Mouse (Mus musculus) kidney, postnatal 0 days (tissue): Measurements from ENCODE around the gene Gm20517. TPM values are rescaled to one million over a fixed set of nuclear protein-coding genes. Genes with fewer than 3 reads are reported as not detected.

Source experiments
- ATAC-seq: fragments of 200-750 bp; cut with Nextera tagmentation; replicated peaks from 2 replicates; pipeline ENCODE4 v1.8.0; 2017; ENCODE audit warnings: low read depth, moderate number of reproducible peaks, moderate TSS enrichment, moderate library complexity; ENCODE audit not compliant: low FRiP score
- DNase-seq: peaks from one replicate; pipeline ENCODE4 v3.0.0-alpha.2; 2016; ENCODE audit warnings: low spot score
- H3K27ac ChIP-seq: fragments of 300-500 bp; sonication (generic); 2 replicates; pipeline ENCODE4 v1.5.1; 2014; ENCODE audit warnings: mild to moderate bottlenecking
- H3K27me3 ChIP-seq: fragments of 300-500 bp; sonication (generic); 2 replicates; pipeline ENCODE4 v1.6.1; 2014; ENCODE audit warnings: low read length, mixed read lengths; ENCODE audit not compliant: insufficient read depth
- H3K36me3 ChIP-seq: fragments of 300-500 bp; sonication (generic); 2 replicates; pipeline ENCODE4 v1.6.1; 2014; ENCODE audit warnings: low read length, mixed read lengths; ENCODE audit not compliant: insufficient read depth
- H3K4me1 ChIP-seq: fragments of 300-500 bp; sonication (generic); replicated peaks from 2 replicates; pipeline ENCODE4 v1.6.1; 2014; ENCODE audit warnings: antibody characterized with exemption, low read length, mixed read lengths; ENCODE audit not compliant: insufficient read depth
- H3K4me2 ChIP-seq: fragments of 300-500 bp; sonication (generic); 2 replicates; pipeline ENCODE4 v1.6.1; 2014; ENCODE audit warnings: mild to moderate bottlenecking, low read length, moderate library complexity, mixed read lengths
- H3K4me3 ChIP-seq: fragments of 300-500 bp; sonication (generic); replicated peaks from 2 replicates; pipeline ENCODE4 v1.5.1; 2014; ENCODE audit warnings: low read depth, low read length
- H3K9ac ChIP-seq: fragments of 300-500 bp; sonication (generic); 2 replicates; pipeline ENCODE4 v1.6.1; 2014; ENCODE audit warnings: low read depth, low read length
- H3K9me3 ChIP-seq: fragments of 300-500 bp; sonication (generic); replicated peaks from 2 replicates; pipeline ENCODE4 v1.6.1; 2016; ENCODE audit warnings: low read length, inconsistent platforms, mixed read lengths
- CTCF ChIP-seq: IDR thresholded peaks from 2 replicates; pipeline ENCODE4 v1.5.1; 2016; ENCODE audit warnings: antibody characterized with exemption, low read depth, mild to moderate bottlenecking, moderate library complexity
- WGBS: fragments of 180-500 bp; shearing (Covaris S2); extraction: QIAGEN DNeasy Blood & Tissue Kit; methylation state at CpG from one replicate; pipeline ENCODE4 v1.1.7; 2014; 5-methylcytosine and 5-hydroxymethylcytosine counted together
- polyA plus RNA-seq: library from polyadenylated mRNA; unstranded; fragments of >200 nt; fragmentation: Nextera tagmentation; extraction: Ambion mirVana; gene quantifications from 2 replicates; pipeline ENCODE4 v1.2.1, GENCODE M21; 2015

The Gm20517 gene
- polyA plus RNA-seq, result 1.5 and 1.8 TPM in 2 replicates

DNA sequence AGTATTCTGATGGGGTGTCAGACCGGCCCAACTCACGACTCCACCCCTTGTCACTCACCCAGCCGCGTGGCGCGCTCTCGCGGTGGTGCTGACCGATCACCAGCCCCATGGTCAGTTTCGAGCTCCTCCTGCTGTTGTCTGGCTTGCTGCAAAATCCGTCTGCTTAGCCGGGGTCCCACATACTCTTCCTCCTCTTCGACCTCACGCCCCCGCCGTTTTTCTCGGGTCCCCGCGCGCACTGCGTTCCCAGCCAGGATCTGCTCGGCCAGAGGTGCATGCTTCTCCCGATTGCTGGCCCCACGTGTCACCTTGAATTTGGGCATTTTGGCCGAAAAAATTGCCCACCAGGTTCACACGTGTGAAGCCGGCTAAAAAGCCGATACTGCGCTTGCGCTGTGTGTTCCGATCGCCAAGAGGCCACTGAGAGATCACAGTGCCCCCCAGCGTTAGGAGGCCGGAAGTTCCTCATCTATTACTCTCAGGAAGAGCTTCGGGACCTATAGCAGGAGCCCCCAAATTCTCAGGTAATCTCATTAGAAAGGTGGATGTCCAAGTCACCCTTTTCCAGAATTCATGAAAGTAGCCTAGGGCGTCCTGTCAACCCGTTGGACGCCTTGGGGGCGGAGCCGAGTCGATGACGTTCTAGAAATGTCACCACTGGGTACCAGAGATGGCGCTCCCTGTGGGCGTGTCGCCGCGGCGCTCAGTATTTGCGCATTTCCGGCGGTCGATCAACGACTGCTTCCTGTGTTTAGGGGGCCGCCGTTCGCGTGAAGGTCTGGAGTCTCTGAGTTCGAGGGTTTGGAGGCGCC, at the start of gene Gm20517, which contains the start of the genes Bysl and Med20:
Gene Gm20517 (plus strand): TSS at position 741 of the 812 bp plus-strand sequence.
Gene Bysl (minus strand): TSS at position 644 of the 812 bp plus-strand sequence.
Gene Med20 (plus strand): TSS at position 734 of the 812 bp plus-strand sequence.
- peak; percentile 86 for TF ChIP-seq CTCF
- under 1% methylated on average over 59 of the region's 59 CpGs for WGBS
- Histone ChIP-seq H3K27me3 (no peaks in the 10 kb centered on the region), H3K4me3 (peak within 1 kb of the TSS; percentile 87), H3K9me3 (no peaks in the 10 kb centered on the region), H3K4me1 (0 out of 2 replicates have a peak, but pooled peaks cover 16% of the 10 kb centered on the region), H3K36me3 (peaks cover 22% of the 10 kb centered on the region; the same call in 1 of the 2 replicates), H3K9ac (peak within 1 kb of the TSS; percentile 84), H3K27ac (peak within 1 kb of the TSS; percentile 85), H3K4me2 (peak within 1 kb of the TSS; percentile 92)
- ATAC-seq (peak; percentile 94), DNase-seq (peak; percentile 95)

DNA sequence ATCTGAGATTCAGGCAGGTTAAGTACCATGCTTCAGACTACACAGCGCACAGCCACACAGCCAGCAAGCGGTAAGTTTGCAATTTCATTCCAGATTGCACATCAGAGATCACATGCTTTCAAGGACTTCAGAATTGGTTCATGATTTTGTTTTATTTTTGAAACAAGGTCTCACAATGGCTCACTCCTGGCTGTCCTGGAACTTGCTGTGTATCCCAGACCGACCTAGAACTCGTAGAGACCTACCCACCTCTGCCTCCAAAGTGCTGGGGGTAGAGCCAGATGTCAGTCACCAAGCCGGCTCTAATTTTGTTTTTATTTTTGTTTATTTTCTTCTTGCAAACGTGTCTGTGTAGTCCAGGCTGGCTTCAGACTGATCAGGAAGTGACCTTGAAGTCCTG, 48.5 kb upstream of the Gm20517 start:
- H3K4me1 ChIP-seq, result no peaks in the 10 kb centered on the region
- WGBS, result 74% methylated on average over 6 of the region's 6 CpGs

DNA sequence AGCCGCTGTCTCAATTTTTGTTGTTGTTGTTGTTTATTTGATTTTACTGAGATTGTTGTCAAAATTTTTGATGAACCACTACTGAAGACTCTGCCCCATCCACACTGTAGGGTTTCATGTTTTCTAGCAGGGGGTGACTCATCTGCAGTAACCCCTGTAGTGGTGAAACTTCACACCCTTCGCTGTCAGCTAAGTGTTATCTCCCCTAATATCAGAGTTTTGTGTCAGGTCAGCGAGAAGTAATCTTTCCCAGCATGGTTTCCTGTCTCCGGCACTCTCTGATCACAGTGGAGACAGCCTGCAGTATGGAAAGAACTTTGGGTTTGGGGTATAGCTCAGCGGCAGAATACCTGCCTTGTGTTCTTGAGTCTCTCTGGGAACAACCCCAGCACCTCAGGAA, 46.8 kb upstream of the Gm20517 start:
- WGBS, result 88% methylated on average over 5 of the region's 5 CpGs
- DNase-seq (no peak), ATAC-seq (no peak)
- no peak overlapping the region for H3K9ac ChIP-seq
- H3K27me3 ChIP-seq, result no peaks in the 10 kb centered on the region
- no peaks in the 10 kb centered on the region for H3K36me3 ChIP-seq
- no peak for TF ChIP-seq CTCF
- no peak overlapping the region for H3K27ac ChIP-seq
- H3K4me3 ChIP-seq, result no peak overlapping the region
- H3K9me3 ChIP-seq, result no peaks in the 10 kb centered on the region
- no peak overlapping the region for H3K4me2 ChIP-seq
- H3K4me1 ChIP-seq, result no peaks in the 10 kb centered on the region

More for the DNA sequence above, 48.5 kb upstream of the Gm20517 start:
- no peaks in the 10 kb centered on the region for H3K36me3 ChIP-seq
- H3K9me3 ChIP-seq, result no peaks in the 10 kb centered on the region
- H3K4me2 ChIP-seq, result no peak overlapping the region
- no peak overlapping the region for H3K27ac ChIP-seq
- DNase-seq (no peak), ATAC-seq (no peak)
- H3K4me3 ChIP-seq, result no peak overlapping the region
- TF ChIP-seq CTCF, result no peak
- no peak overlapping the region for H3K9ac ChIP-seq
- no peaks in the 10 kb centered on the region for H3K27me3 ChIP-seq

DNA sequence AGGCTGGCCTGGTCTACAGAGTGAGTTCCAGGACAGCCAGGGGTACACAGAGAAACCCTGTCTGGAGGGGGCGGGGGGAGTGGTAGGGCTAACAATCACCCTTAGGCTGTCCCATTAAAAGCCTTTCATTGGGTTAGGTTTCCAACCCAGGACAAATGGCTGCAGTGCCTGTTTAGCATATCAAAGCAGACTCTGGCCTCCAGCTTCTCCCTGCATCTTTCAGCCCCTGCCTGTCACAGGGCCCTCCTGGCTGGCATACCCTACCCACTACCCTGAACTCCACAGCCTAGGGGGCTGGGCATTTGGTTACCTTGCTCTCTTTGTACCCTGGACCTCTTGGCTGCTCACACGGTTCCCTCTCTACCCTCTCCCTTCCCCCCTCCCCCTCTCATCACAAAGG, 45.3 kb upstream of the Gm20517 start:
- H3K9me3 ChIP-seq, result no peaks in the 10 kb centered on the region
- H3K4me3 ChIP-seq, result no peak overlapping the region
- DNase-seq (no peak), ATAC-seq (0 out of 2 replicates have a peak, but pooled peaks have one; percentile 36)
- no peak for TF ChIP-seq CTCF
- no peak overlapping the region for H3K4me2 ChIP-seq
- H3K9ac ChIP-seq, result no peak overlapping the region
- H3K4me1 ChIP-seq, result no peaks in the 10 kb centered on the region
- H3K36me3 ChIP-seq, result no peaks in the 10 kb centered on the region
- H3K27ac ChIP-seq, result no peak overlapping the region
- no peaks in the 10 kb centered on the region for H3K27me3 ChIP-seq
- WGBS, result 34% methylated on average over 2 of the region's 2 CpGs

DNA sequence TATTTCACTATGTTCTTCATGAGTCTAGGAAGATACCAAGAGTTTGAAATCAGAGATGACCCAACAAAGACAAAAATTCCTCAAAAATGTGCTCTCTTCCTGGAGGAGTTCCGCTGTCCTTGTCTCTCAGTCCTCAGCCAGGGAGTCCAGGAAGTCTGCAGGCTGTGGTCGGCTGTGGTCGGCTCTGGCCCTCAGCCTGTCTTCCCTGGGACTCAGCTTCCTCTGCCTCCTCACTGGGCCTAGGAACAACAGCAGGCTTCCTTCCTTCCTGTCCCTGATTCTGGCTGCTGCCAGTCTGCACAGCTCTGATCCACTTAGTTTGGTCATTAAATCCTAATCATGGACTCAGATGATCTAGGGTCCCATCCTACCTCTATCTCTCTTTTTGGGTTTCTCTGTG, 44.1 kb upstream of the Gm20517 start:
- no peak for ATAC-seq
- peak; percentile 76 for DNase-seq
- no peaks in the 10 kb centered on the region for H3K27me3 ChIP-seq
- no peak for TF ChIP-seq CTCF
- 47% methylated on average over 3 of the region's 3 CpGs for WGBS
- peak overlapping the region; percentile 39 for H3K27ac ChIP-seq
- H3K4me1 ChIP-seq, result no peaks in the 10 kb centered on the region
- H3K9ac ChIP-seq, result no peak overlapping the region
- H3K9me3 ChIP-seq, result no peaks in the 10 kb centered on the region
- no peak overlapping the region for H3K4me3 ChIP-seq
- H3K36me3 ChIP-seq, result no peaks in the 10 kb centered on the region
- no peak overlapping the region for H3K4me2 ChIP-seq

DNA sequence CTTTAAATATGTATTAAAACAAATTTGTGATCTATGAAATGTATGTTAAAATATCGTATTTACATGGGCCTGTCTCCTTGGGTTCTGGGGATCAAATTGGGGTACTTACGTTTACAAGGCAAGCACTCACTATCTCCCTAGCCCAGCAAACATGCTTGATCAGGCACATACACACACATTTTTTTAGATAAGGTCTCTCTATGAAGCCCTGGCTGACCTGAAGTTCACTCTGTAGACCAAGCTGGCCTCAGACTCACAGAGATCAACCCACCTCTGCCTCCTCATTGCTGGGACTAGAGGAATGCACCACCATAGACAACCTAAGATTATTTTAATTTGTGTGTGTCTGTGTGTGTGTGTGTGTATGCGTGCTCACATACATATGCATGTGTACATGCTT, 43.0 kb upstream of the Gm20517 start:
- WGBS, result 97% methylated on average over 3 of the region's 3 CpGs
- Histone ChIP-seq H3K4me2 (no peak overlapping the region), H3K4me3 (no peak overlapping the region), H3K27me3 (no peaks in the 10 kb centered on the region), H3K27ac (no peak overlapping the region), H3K36me3 (no peaks in the 10 kb centered on the region), H3K9me3 (no peaks in the 10 kb centered on the region), H3K9ac (no peak overlapping the region), H3K4me1 (no peaks in the 10 kb centered on the region)
- no peak for TF ChIP-seq CTCF
- DNase-seq (no peak), ATAC-seq (no peak)
